Mouse (Mus musculus): ENCODE data around the gene Cyp4x1. TPM values are rescaled to one million over a fixed set of nuclear protein-coding genes. Genes with fewer than 3 reads are reported as not detected.

Gene Cyp4x1
- not detected for polyA plus RNA-seq (2014; fragmentation: Illumina TruSeq; extraction: RNeasy Lipid Tissue Mini Kit (QIAGEN cat#74804); ENCODE audit: low read depth, low replicate concordance)

GRCm38 (mm10) chr4:115133621-115134295, at the start of gene Cyp4x1:
Cyp4x1 (minus strand) TSS chr4:115134281.

DNA sequence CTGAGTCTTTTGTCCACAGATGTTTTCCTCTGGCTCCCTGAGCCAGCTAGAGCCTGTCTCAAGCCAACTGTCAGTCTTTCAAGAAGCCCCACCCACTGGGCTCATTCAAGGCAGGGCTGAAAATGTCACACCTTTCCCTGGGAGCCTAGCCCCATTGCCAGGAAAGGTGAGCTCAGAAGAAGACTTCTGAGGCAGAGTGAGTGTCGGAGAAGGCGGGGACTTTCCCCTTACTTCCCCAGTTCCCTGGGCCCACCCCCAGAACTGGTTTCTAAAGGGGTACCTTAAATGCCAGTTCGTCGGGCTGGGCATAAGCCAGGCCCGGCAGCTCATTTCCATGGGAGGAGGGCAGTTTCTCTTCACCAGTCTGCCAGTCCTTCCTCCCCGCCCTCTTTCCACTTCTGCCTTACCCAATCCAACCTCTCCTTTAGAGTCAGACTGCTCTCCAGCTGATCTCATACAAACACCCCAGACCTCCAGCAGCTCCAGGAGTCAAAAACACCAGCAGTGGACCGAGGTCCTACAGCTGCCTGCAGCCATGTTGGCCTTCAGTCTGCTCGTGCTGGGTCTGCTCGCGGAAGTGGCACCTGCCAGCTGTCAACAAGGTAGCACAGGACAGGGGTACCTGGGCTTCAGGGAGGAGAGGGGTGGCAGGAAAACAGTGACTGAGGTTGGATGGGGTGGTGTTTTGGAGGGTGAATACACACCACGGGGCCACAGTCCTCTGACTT, 45.3 kb downstream of the Cyp4x1 start, which contains the start of gene Pdzk1ip1:
Gene Pdzk1ip1 (plus strand): TSS at position 98 of the 728 bp plus-strand sequence.

DNA sequence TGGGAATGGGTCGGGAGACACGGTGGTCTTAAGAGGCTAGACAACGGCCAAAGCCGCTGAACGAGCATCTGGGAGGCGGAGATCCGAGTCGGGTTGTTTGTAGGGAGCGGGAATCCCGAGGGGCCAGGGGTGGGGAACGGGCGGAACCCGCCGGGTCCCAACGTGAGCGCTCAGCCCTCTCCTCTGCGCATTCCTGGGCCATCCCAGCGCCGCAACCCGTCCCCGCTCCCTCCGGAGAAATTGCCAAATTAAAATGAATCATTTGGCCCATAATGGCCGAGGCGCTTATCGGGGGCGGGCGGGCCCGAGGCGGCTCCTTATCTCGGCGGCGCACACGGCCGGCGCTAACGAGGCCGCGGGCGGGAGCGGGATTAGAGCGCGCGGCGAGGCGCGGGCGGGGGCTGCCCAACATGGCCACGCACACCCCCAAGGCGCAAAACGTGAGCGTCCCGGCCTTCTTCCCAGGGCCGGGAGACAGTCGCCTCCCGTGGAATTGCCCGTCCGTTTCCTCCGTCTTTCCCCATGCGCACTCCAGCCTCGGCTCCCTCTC, 77.6 kb downstream of the Cyp4x1 start, which contains the start of gene Tal1:
Gene Tal1 (plus strand): TSS at position 56 of the 550 bp plus-strand sequence.

Other genes starting within 250 kb of the Cyp4x1 start
- 0.17 TPM for gene Foxd2, start 225.4 kb downstream of the Cyp4x1 start, polyA plus RNA-seq (2014; fragmentation: Illumina TruSeq; extraction: RNeasy Lipid Tissue Mini Kit (QIAGEN cat#74804); ENCODE audit: low read depth, low replicate concordance)
- not detected for gene Foxe3, start 208.3 kb downstream of the Cyp4x1 start, polyA plus RNA-seq (2014; fragmentation: Illumina TruSeq; extraction: RNeasy Lipid Tissue Mini Kit (QIAGEN cat#74804); ENCODE audit: low read depth, low replicate concordance)
- 66.4 TPM for gene Cmpk1, start 147.0 kb downstream of the Cyp4x1 start, polyA plus RNA-seq (2014; fragmentation: Illumina TruSeq; extraction: RNeasy Lipid Tissue Mini Kit (QIAGEN cat#74804); ENCODE audit: low read depth, low replicate concordance)
- gene Stil, start 134.1 kb downstream of the Cyp4x1 start, polyA plus RNA-seq (2014; fragmentation: Illumina TruSeq; extraction: RNeasy Lipid Tissue Mini Kit (QIAGEN cat#74804); ENCODE audit: low read depth, low replicate concordance), result 31.7 TPM
- gene Tal1, start 77.9 kb downstream of the Cyp4x1 start, polyA plus RNA-seq (2014; fragmentation: Illumina TruSeq; extraction: RNeasy Lipid Tissue Mini Kit (QIAGEN cat#74804); ENCODE audit: low read depth, low replicate concordance), result 0.32 TPM
- 25.5 TPM for gene Pdzk1ip1, start 45.6 kb downstream of the Cyp4x1 start, polyA plus RNA-seq (2014; fragmentation: Illumina TruSeq; extraction: RNeasy Lipid Tissue Mini Kit (QIAGEN cat#74804); ENCODE audit: low read depth, low replicate concordance)
- not detected for gene Cyp4a29, start 107.8 kb upstream of the Cyp4x1 start, polyA plus RNA-seq (2014; fragmentation: Illumina TruSeq; extraction: RNeasy Lipid Tissue Mini Kit (QIAGEN cat#74804); ENCODE audit: low read depth, low replicate concordance)
- gene Cyp4a12a, start 164.8 kb upstream of the Cyp4x1 start, polyA plus RNA-seq (2014; fragmentation: Illumina TruSeq; extraction: RNeasy Lipid Tissue Mini Kit (QIAGEN cat#74804); ENCODE audit: low read depth, low replicate concordance), result not detected